Mouse (Mus musculus): ENCODE measurements at regions not wholly inside any gene's neighbourhood (a gene's known extent, or its start where the extent isn't known, plus 50 kb on each side); places are given as distances from the start of the nearest gene placed in this dataset.

- no peak for DNase-seq
Observed at GRCm38 (mm10) chr12:6930726-6931125, 1046.7 kb upstream of the Apob start.

GRCm38 (mm10) chr12:6956638-6957037 lies 1020.8 kb upstream of the Apob start:
- no peak for DNase-seq

GRCm38 (mm10) chr12:6984664-6985063 lies 992.8 kb upstream of the Apob start:
- DNase-seq = no peak

- DNase-seq = no peak
Observed at GRCm38 (mm10) chr12:7028447-7028846, 949.0 kb upstream of the Apob start.

GRCm38 (mm10) chr12:7029396-7030065 lies 947.9 kb upstream of the Apob start:
- no peak for DNase-seq

GRCm38 (mm10) chr12:7050791-7051190 lies 926.7 kb upstream of the Apob start:
- DNase-seq = peak; percentile 42 to 49

GRCm38 (mm10) chr12:7054575-7054974 lies 922.9 kb upstream of the Apob start:
- DNase-seq = no peak

GRCm38 (mm10) chr12:7094582-7094981 lies 882.9 kb upstream of the Apob start:
- no peak for DNase-seq

- DNase-seq = no peak
Observed at GRCm38 (mm10) chr12:7095440-7095839, 882.0 kb upstream of the Apob start.

GRCm38 (mm10) chr12:7096221-7096620 lies 881.2 kb upstream of the Apob start:
- DNase-seq = no peak

- no peak for DNase-seq
Observed at GRCm38 (mm10) chr12:7139044-7139443, 838.4 kb upstream of the Apob start.
